Mouse (Mus musculus) CH12F3 (cell line): ENCODE data around the gene Ndufa6.
"Not testable (repeated sequence)": the region's sequence is repeated elsewhere in the genome, so short reads cannot be mapped to it uniquely, and the experiment has no call there.

Source experiments
- in situ Hi-C: fragments of 300-500 bp; cut with MboI; formaldehyde crosslinking; loops from 2 replicates; pipeline ENCODE4 v1.14.3; 2020; ENCODE audit warnings: low sequenced_read_pairs

The Ndufa6 gene

DNA sequence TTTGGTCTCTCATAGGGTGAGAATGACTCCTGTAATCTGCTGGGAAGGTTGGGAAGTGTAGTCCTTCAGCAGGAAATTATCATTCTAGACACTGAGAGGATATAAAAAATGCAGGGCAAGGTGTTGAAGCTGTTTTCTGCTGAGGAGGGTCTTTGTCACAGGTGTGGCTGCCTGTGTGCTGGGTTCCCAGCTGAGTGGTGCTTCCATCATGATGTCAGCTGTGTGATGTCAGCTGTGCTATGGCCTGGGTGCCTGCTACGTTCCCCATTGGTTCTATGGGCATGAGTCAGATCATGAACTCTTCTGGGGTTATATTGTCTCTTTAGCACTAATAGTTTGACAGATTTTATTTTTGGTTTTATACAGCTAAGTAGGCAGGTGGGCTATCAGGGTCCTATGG, 14.7 kb upstream of the Ndufa6 start:
- in situ Hi-C loops, result no loop called here

DNA sequence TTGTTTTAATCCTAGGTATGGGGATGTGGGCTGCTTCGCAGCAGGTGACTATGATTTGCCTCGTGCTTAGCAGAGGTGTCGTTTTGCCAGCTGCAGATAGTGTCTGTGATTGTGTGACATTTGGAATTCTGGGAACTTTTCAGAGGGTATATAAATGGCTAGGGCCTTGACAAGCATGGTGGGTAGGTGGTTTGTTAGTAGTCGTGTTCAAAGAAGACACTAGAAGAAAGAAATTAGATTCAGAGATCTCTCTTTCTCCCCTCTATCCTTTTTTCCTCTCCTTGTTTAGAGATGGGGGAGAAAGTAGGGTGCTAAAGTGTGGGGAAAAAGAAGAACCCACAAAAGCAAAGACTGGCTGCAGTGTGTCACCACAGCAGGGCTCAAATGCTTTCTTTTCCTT, 14.0 kb upstream of the Ndufa6 start:
- in situ Hi-C loops, result no loop called here

DNA sequence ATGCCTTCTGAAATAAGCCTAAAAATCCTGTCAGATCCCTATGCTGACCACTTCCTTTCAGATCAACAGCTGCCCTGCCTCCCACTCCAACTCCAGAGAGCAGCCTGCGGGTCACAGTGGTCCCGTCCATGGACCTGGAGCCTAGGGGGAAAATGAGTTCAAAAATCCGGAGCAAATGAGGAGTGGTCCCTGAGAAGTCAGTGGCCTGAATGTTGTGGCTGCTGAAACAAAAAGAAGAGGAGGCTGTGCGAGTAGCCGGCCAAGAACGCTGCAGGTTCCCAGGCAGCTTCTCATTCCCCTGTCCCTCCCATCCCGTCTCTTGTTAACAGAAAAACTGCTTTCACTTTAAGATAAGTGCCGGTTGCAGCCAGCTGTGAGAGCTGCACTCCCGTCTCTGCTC, 10.4 kb upstream of the Ndufa6 start:
- in situ Hi-C loops, result not testable (repeated sequence)

DNA sequence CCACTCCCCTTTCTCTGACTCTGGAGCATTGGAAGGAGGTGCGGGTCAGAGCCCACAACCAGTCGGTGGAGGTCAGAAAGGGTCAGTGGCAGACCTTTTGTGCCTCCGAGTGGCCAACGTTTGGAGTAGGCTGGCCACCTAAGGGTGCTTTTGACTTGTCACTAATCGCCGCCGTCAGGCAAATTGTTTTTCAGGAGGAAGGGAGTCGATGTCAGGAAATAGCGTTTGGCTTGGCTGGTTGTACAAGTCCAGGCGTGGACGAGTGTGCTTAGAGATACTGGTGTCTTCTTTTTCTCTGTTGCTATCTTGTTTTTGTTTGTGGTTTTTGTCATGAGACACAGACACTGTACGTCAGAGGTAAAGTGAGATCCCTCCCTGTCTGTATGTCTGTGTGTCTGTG, 9.7 kb upstream of the Ndufa6 start:
- in situ Hi-C loops, result not testable (repeated sequence)

DNA sequence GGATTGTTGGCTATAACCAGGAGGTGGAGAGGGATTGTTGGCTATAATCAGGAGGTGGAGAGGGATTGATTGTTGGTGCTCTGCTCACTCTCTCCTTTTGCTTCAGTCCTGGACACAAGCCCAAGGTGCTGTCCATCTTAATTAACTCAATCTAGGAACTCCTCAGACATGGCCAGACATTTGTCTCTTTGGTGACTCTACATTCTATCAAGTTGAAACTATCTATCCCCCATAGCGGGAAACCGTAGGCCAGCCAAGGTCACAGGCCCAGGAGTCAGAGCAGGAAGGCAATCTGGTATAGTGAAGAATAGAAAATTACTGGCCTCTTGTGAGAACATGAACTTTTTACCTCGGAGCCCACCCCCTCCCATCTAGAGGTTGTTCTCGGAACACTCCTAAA, 8.1 kb upstream of the Ndufa6 start:
- in situ Hi-C loops, result no loop called here

DNA sequence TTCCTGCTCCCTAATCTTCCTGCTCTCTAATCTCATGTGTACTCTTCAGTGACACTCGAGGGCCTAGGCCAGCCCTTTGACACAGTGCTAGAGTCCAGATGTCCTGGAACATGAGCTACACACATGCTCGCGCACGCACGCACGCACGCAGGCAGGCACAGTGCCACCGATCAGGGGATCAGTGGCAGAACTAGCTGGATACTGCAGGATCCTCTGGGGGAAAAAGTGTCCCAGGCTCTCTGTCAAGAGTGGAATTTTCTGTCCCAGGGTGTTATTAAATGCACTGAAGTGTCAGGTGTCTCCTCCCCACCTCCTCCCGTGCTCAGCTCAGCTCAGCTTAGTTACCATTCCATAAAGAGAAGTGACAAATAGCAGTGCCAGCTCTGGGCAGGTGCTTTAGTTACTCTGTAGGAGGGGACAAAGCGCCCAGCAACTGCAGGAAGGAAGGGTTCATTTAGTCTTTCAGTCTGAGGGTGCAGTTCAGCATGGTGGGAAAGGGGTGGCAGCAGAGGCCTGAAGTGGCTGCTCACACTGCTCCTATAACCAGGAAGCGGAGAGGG, 7.4 kb upstream of the Ndufa6 start:
- in situ Hi-C loops, result no loop called here

DNA sequence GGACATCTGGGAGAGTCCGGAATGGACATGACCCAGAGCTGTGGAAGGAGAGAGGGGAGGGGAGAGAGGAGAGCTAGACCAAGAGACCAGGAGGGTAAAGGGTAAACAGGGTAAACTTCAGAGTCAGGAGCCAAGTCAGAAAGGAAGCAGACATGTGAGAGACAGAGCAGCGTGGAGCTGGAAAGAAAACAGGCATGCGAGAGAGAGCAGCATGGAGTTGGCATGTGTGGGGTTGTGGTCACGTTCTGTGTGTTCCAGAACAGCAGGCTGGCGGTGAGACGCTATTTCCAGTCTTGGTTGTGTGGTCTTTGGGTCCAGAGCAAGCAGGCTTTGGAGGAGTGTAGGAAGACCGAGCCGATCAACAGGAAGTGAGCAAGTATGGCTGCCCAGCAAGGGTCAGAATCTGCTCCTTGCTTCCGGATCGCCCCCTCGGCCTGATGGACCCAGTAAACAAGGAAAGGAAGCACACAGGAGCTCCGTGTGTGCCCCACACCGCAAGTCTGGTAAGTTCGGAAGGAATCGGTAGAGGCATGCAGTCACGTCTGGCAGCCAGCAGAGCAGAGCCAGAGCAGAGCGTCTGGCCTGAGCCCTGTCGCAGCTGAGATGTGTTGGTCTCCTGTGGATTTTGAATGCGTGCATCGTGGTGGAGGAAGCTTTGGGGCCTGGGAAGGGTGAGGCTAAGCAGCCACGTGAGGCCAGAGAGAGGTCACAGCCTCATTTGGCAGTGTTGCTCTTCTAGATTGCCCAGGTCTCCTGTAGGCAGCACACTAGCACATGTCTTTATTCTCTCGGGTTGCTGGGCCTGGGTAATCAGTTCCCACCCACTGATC, 4.5 kb upstream of the Ndufa6 start:
- in situ Hi-C loops, result no loop called here

DNA sequence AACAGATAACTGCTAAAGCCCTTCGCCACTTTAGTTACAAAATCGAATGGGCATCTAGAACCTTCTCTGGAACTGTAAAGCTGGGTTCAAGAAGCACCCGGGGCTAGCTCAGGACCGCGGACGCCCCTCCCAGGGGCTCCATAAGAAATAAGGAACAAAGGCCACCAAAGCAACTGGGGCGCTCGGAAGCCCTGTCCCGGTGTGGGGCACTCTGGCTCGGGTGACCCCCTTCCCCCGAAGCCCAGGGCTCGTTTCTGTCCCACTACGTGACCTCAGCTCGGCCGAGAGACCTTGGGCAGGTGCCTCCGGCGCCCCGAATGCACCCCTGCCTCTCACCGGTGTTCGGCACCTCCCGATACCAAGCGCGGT, 393 bp downstream of the Ndufa6 start:
- in situ Hi-C loops, result no loop called here

DNA sequence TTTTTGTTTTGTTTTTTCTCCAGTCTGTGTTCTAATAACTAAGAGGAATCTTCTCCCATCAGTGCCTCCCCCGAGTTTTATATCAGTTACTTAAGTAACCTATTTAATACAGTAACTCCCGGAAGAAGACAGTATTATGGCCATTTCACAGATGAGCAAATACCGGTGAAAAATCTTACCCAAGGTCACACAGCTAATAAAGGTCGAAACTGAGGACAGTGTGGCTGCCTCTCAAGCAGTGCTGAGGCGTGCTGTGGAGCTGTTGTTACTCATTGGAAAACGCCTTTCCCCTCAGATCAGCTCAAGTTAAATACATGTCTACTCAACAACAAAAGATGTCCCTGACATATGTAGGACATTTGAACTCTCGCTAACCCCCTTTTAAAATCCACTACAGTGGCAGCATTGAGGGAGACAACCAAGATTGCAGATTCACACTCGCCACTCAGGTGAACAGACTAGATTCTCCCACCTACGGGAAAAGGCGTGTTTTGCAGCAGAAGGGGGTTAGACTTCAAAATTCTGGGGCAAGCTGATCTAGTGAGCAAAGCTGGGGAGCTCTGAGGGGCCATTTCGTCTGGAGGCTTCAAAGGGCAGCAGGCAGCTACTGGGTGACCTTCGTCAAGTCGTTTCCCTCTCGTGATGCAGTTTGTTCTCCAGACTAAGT, 911 bp downstream of the Ndufa6 start:
- in situ Hi-C loops, result no loop called here

DNA sequence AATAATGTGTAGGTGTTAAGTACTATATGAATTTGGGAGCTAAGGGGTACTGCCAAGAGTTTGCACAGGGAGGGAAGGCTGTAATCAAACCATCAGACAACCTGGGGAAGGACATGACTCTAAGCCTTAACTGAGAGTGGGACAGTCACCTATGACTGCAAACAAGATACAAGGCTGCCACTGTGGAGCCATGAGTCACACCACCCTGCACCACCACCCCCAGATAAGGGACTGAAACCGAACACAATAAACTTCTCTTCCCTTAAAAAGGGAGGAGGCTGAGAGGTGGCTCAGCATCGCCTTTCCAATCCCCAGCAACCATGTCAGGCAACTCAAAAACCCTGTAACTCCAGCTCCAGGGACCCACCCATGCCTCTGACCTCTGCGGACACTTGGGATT, 2.6 kb downstream of the Ndufa6 start:
- in situ Hi-C loops, result no loop called here

DNA sequence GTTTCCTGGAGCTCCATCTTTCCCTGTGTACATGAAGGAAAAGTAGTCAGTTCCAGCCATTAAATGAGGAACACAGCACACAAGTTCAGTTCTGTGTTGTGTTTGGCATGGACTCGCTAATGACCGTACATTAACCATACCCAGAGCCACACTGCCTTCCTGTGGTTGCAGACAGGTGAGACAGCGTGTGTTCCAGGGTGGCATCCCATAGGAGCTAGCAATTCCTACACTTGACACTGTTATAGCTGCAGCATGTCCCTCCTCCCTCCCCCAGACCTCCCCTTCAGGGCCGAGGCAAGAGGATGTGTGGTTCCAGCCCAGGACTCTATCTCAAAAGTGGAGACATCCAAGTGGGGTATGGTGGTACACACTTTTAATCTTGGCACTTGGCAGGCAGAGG, 3.8 kb downstream of the Ndufa6 start:
- in situ Hi-C loops, result no loop called here

DNA sequence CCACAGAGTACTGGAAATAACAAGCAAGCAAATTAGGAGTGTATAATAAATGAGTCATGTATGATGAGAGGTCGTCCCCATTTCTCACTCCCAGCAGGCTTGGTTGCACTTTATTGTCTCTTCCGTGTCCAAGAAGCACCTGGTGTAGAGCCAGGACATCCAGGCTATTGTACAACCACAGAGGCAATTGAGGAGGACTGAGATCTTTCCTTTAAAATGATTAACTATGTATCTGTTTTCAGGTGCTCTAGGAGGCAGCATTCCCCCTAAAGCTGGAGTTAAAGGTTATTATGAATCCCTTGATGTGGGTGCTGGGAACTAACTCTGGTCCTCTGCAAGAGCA, 5.2 kb downstream of the Ndufa6 start:
- in situ Hi-C loops, result no loop called here

DNA sequence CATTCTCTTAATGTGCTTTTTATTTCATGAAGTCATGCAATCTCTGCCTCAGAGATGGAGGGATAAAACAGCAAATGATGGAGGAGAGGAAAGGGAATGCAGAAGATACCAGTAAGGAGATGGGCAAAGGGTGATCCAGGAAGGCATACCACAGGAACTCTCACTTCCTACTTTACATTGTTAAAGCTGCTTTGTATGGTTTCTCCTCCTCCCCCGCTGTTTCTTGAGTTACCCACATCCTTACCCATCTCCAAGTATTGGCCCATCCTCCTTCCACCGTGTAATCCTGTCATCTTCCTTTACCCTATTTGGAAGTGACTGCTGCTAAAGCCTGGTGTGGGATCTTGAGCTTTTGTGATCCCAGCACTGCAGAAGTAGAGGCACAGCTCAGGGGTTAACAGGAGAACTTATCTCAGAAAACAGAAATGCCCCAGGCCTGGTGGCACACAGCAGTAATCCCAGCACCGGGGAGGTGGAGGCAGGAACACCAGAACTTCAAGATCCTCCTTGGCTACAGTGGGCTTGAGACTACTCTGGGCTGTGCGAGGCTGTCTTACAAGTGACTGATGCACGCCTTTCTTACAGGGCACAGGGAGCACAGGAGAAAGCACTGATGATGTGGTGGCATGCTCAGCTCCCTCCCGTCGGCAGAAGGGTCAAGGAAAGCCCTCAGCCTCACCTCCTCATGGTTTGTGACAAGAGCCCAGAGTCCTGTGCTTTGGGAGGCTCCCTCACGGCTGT, 5.7 kb downstream of the Ndufa6 start:
- in situ Hi-C loops, result no loop called here

DNA sequence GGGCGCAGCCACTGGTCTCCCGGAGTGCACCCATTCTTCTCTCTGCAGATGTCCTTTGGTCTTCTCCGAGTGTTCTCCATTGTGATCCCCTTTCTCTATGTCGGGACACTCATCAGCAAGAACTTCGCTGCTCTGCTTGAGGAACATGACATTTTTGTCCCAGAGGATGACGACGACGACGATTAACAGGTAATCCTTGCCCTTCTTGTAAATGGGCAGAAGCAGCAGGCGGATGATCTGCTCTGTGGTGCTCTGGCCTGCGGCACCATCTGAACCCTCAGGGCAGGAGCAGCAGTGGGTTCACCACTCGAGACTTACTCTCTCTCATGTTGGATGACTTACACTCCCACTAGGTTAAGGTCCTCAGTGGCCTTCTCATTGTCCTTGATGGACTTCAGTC, 6.3 kb downstream of the Ndufa6 start:
- in situ Hi-C loops, result no loop called here

DNA sequence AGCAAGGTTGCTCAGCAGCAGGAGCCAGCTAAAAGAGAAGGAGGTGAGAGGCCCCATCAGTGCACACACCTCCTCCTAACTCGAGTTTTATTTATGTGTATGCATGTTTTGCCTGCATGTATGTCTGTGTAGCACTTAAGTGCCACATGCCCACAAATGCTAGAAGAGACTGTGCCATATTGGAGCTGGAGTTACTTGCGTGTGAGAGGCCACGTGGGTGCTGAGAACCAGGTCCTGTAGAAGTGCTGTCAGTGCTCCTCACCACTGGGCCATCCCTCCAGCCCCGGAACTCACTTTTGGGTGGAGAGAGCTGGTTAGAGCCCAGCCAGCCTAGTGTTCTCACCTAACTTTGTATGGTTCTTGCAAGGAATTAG, 6.8 kb downstream of the Ndufa6 start:
- in situ Hi-C loops, result no loop called here

DNA sequence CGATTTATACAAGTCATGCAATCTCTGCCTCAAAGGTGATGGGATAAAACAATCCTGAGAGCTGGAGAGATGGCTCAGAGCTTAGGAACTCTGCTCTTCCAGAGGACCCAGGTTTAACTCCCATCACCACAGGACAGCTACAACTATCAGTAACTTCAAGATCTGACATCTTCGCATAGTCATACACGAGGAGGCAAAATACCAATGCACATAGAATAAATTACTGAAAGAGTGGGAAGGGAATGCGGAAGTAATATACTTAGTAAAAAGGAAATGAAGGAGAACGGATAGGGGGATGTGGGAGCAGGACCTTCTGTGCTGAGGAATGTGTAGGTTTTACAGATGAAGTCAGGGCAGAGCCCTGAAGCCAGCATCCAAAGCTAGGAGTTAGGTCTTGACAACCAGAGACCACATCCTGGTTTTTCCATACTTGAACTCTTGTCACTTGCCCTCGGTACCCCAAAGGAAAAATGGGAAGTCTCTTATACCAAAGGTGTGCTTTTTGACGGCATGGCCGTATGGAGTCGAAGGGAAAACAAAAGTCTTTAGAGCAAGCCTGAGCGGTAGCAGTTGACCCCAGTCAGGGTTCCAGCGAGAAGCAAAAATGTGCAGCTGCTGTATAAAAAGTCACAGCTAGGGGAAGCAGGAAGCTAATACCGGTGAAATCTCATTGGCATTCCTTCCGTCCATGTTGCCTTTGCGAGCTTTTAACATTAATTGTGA, 7.4 kb downstream of the Ndufa6 start:
- in situ Hi-C loops, result no loop called here

DNA sequence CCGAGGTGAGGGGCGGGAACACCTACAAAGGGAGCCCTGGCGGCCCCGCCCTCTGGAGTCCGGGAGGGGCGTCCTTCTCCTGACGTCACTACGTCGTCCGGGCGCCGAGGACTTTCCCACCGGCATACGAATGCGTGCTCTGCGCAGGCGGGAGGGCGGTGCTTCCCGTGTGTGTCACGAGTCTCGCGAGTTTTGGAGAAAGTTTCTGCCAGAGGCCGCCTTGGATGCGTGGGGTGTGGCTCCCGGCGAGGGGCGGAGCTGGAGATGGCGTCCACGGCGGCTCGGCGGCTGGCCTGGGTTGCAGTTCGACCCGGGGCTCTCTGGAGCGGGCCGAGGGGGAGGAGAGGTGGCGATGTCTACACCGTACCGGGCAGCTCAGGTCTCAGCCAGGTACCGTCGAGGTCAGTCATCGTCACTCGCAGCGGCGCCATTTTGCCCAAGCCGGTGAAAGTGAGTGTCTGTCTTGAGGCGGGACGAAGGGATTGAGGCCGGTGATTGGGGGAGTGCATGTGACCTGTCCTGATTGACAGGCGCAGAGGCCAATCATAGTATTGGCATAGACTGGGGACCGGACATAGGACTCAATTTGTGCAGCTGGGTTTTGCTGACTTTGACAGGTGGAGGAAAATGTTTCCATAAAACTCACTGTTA, 8.2 kb downstream of the Ndufa6 start:
- in situ Hi-C loops, result no loop called here

DNA sequence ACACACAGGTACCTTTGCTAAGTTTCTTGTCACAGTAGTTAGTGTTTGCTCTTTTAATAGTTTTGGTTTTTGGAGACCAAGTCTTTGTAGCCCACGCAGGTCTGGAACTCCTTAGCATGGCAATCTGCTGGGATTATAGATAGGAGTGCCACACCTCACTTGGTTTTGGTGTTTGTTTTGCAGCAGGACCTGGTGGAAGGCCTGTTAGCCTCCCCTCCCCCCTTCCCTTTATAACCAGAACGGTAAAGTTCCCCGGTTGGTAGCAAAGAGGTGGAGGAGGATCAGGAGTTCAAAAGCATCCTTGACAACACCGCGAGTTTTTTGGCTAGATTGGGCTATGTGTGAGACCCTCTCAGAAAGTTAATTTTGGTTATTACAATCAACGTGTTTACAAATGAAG, 9.2 kb downstream of the Ndufa6 start:
- in situ Hi-C loops, result no loop called here

DNA sequence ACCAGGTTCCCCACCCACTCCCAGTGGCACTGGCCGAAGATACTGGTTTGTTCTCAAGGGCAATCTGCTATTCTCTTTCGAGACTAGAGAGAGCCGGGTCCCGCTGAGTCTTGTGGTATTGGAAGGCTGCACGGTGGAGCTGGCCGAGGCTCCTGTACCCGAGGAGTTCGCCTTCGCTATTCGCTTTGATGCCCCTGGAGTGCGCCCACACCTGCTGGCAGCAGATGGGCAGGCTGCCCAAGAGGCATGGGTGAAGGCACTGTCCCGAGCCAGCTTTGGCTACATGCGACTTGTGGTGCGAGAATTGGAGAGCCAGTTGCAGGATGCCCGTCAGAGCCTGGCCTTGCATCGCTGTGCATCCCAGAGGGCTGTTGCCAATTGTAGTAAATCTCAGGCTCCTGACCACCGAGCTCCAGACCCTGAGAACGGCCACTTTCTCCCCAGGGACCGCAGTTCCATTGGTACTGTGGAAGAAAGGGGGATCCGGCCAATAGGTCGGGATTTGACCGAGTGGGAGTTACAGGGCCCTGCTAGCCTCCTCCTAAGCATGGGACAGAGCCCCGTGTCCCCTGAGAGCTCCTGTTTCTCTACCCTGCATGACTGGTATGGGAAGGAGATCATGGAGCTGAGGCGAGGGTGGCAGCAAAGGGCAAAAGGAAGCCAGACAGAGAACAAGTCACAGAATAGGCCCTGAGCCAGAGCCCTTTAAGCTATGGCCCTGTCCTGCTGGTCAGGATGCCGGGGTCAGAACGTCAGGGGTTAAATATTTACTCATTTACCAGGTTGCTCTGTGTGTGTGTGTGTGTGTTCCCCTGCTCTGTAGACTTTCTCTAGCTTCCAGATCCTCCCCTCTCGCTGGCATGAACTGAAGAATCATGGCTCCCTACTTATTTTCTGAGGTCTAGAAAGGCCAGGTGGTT, 10.5 kb downstream of the Ndufa6 start:
- in situ Hi-C loops, result no loop called here

DNA sequence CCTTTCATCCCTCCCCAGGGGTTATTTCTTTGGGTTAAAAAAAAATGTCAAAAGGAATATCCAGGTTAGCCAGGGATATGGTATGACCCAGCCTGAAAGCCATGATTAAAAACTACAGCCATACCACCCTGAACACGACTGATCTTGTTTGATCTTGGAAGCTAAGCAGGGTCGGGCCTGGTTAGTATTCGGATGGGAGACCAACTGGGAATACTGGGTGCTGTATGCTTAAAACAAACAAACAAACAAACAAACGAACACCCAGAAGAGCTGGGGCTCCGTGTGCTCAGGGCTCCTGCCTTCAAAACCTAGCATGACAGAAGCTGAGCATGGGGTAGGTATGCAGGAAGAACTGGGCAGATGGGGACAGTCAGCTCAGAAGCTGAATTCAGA, 11.6 kb downstream of the Ndufa6 start:
- in situ Hi-C loops, result no loop called here
